Mouse (Mus musculus) heart, postnatal 0 days (tissue): ENCODE results near the gene Gm49325.

ENCODE experiments used
- CTCF ChIP-seq: IDR thresholded peaks from 2 replicates; pipeline ENCODE4 v1.5.1; 2016; ENCODE audit warnings: antibody characterized with exemption, control low read depth, low read depth
- EP300 ChIP-seq: IDR thresholded peaks from 2 replicates; pipeline ENCODE4 v1.6.1; 2016; ENCODE audit warnings: antibody characterized with exemption, low read depth

GRCm38 (mm10) chr10:77623069-77623492, 17.1 kb downstream of the Gm49325 start:
- no peak for TF ChIP-seq CTCF
- TF ChIP-seq EP300, result no peak
